Mouse (Mus musculus) CH12F3 (cell line): ENCODE data around the gene Olfr767.
"Not testable (repeated sequence)": the region's sequence is repeated elsewhere in the genome, so short reads cannot be mapped to it uniquely, and the experiment has no call there.

Source experiments
- in situ Hi-C: fragments of 300-500 bp; cut with MboI; formaldehyde crosslinking; loops from 2 replicates; pipeline ENCODE4 v1.14.3; 2020; ENCODE audit warnings: low sequenced_read_pairs

Gene Olfr767

DNA sequence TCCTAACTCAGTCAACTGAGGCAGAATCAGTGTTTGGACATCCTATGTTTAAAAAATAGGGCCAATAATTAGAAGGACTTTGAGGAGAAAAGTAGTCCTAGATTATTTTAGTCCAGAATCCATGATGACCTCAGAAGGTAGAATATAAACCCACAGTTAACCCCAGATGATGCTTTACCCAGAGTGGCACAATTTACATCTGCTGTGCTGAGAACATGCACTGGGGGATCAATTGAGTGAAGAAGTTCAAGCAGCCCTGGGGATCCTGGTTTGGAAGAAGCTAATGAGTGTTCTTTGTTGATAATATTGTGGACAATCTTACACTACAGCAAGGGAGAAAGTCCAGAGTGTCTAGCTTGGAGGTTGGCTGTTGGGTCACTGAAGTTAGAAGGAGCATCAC, at the start of gene Olfr767:
Gene Olfr767, minus strand, starts transcription at position 101 of the 400 bp plus-strand sequence.
- in situ Hi-C loops, result not testable (repeated sequence)

DNA sequence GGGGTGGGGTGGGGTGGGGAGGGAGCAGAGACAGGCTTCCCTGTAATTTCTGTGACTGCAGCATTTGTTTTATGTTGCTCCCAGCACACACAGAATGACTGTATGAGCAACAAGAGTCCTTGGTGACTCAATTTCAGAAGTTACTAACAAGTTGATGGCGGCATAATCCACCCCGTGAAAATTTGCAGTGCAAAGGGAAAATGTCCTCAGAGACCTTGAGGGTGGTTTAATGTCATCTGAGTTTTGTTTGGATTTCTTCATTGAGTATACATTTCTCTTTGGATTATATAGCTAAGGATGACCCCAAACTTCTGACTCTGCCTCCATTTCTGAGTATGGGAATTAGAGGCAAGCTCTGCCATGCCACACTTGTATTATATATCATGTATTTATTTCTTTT, 35.1 kb upstream of the Olfr767 start, which contains the start of gene Olfr769:
Gene Olfr769, minus strand, starts transcription at position 101 of the 400 bp plus-strand sequence.
- in situ Hi-C loops, result no loop called here

DNA sequence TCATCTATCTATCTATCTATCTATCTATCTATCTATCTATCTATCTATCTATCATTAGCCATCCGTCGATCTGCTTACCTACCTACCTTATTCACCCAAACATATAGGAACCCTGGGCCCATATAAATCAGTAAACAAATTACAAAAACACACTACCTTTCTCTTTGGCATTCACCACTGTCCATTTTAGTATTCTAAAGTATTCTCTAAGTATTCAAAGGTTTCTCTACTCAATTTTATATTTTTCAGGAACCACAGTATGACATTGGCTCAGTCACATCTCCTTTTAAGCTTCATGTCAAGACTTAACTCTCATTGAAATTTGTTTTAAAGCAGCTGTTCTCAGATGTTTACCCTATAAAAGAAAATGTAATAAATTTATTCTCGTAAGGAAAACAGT, 32.4 kb upstream of the Olfr767 start:
- in situ Hi-C loops, result no loop called here

DNA sequence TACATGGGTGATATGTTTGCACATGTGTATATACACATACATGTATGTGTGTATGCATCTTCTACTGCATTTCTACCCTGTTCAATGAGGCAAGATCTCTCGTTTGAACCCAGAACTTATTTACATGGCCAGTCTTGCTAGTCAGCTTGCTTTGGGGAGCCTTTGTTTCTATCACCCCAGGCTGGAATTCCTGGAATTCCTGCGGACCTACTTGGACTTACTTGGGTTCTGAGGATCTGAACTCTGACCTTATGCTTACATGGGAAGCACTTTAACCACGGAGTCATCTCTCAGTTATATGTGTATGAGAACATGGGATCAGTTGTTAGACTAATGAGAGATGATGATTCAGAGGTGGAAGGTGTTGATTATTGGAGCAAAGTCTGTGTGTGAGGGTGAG, 18.5 kb upstream of the Olfr767 start:
- in situ Hi-C loops, result no loop called here

DNA sequence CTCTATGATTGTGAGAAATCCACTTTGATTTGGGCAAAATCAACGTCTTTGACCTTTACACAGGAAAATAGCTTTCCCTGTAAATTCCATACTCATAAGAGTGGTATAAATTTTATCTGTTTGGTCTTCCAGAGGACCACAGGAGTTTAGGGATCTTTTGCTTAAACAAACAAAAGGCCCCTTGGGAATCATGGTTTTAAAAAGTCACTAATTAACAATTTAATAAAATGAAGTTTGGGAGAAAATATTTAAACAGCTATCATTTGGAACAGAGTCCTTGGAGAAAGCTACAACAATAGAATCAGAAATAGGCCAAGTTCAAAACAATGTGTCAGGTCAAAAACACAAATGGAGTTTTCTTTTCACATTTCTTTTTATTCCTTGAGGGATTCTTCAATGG, 16.6 kb upstream of the Olfr767 start, which contains the start of gene Olfr768:
Gene Olfr768, minus strand, starts transcription at position 101 of the 400 bp plus-strand sequence.
- in situ Hi-C loops, result no loop called here

DNA sequence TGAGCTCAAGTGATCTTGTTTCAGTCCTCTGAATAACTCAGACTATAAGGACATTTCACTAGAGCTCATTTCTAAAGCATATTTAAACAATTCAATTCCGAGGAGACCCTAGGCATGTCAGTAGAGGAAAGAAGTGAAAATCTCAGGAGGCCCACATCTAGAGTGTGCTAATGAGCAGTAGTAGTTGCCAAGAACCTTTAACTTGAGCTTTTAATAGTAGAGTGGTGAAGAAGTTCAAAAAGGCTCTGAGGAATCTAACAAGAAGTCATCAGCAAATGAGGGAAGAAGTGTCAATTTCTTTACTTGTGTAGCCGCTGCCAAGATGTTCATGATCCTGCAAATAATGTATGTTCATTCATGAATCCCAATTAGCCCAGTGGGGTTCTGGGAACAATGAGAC, 13.8 kb downstream of the Olfr767 start, which contains the start of gene Olfr766-ps1:
Gene Olfr766-ps1, minus strand, starts transcription at position 101 of the 400 bp plus-strand sequence.
- in situ Hi-C loops, result no loop called here

DNA sequence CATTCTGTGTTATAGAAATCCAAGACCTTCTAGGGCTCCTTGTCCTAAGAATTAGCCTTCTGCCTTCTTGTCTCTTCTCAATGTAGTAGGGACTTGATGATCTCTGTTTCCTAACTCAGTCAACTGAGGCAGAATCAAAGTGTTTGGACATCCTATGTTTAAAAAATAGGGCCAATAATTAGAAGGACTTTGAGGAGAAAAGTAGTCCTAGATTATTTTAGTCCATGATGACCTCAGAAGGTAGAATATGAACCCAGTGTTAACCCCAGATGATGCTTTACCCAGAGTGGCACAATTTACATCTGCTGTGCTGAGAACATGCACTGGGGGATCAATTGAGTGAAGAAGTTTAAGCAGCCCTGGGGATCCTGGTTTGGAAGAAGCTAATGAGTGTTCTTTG, 32.8 kb downstream of the Olfr767 start, which contains the start of gene Olfr765:
Gene Olfr765, minus strand, starts transcription at position 101 of the 400 bp plus-strand sequence.
- in situ Hi-C loops, result loop anchor here (25.0 kb wide), 1 partner anchor 1037 kb away; no protein-coding TSS in a partner anchor

DNA sequence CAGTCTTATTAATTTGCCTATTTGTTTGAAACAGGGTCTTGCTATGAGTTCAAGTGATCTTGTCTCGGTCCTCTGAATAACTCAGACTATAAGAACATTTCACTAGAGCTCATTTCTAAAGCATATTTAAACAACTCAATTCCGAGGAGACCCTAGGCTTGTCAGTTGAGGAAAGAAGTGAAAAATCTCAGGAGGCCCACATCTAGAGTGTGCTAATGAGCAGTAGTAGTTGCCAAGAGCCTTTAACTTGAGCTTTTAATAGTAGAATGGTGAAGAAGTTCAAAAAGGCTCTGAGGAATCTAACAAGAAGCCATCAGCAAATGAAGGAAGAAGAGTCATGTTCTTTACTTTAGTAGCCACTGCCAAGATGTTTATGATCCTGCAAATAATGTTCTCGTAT, 42.9 kb downstream of the Olfr767 start, which contains the start of gene Olfr764-ps1:
Gene Olfr764-ps1, minus strand, starts transcription at position 101 of the 400 bp plus-strand sequence.
- in situ Hi-C loops, result loop anchor here (25.0 kb wide), 1 partner anchor 1048 kb away; no protein-coding TSS in a partner anchor

DNA sequence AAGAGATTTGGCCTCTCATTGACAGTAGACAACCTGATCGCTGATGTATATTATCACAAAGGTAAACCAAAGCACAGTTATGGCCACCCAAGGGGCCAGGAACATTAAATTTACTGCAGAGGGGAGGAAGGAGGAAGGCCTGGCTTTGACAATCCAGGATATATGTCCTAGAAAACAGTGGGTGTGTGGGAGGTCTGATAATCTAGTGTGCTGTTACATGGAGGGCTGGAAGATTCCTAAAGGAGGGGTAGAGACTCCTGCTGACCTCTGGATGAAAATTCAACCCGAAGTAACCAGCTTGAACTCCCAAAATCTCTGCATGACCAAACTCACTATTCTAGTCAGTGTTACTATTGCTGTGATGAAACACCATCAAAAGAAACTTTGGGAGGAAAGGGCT, 54.4 kb downstream of the Olfr767 start:
- in situ Hi-C loops, result loop anchor here (25.0 kb wide), 1 partner anchor 1059 kb away; no protein-coding TSS in a partner anchor

DNA sequence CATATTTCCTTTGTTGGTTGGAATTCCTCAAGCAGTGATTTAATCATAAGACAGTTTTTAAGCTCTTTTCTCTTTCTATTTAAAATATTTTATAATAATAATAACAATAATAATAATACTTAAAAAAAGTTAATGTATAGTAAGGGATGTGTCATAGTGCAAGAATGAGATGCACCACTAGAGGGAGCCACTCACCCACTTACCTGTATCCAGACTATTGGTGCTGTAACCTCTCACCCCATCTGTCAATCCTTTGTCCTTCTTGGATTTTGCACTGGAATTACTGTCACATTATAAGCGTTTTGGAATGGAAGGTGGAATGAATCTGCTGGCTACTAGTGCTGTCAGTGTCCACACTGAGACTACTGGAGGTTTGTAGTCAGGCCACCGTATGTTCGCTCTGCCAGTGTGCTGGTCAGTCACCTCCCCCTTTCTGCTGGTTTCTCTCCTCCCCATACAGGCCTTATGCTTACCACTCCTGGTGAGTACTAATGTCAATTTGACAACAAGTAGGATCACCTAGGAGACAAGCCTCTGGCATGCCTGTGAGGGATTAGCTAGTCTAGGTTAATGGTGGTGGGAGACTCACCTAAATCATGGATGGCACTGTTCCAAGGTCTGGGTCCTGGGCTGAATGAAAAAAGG, 56.6 kb downstream of the Olfr767 start:
- in situ Hi-C loops, result loop anchor here (25.0 kb wide), 1 partner anchor 1061 kb away; no protein-coding TSS in a partner anchor
